Mouse (Mus musculus) erythroblast, adult 5-6 weeks (primary cell): Measurements from ENCODE around the gene Tspan9. TPM values are rescaled to one million over a fixed set of nuclear protein-coding genes. Genes with fewer than 3 reads are reported as not detected.

Source experiments
- ATAC-seq: replicated peaks from 2 replicates; pipeline ENCODE4 v1.8.0; 2016; ENCODE audit warnings: moderate number of reproducible peaks, mild to moderate bottlenecking, moderate TSS enrichment, inconsistent platforms; ENCODE audit not compliant: poor library complexity, low FRiP score, severe bottlenecking
- total RNA-seq, 2 experiments: library from RNA; stranded (forward) in 1 of 2; stranded (reverse) in 1 of 2; fragments of 150-400 nt in 1 of 2; fragments of 200-764, 138-1000 nt in 1 of 2; gene quantifications; 2 replicates each; pipeline versions ENCODE4 v1.2.3 to v1.2.4; 2015 to 2017; ENCODE audit warnings: low replicate concordance in 2 of 2

Gene Tspan9
- total RNA-seq (2015; ENCODE audit: low replicate concordance), result 0.63 TPM in 1 of 2 replicates, not detected in the other
- 0.26 and 0.56 TPM in 2 replicates for total RNA-seq (2017; ENCODE audit: low replicate concordance)

- 0 out of 2 replicates have a peak, but pooled peaks have one; percentile 25 for ATAC-seq
Measured at GRCm38 (mm10) chr6:128143390-128144020, at the start of gene Tspan9. TSS of gene Tspan9 (minus strand) at chr6:128143594.

GRCm38 (mm10) chr6:128183521-128183920 lies 40.1 kb upstream of the Tspan9 start:
- no peak for ATAC-seq

DNA sequence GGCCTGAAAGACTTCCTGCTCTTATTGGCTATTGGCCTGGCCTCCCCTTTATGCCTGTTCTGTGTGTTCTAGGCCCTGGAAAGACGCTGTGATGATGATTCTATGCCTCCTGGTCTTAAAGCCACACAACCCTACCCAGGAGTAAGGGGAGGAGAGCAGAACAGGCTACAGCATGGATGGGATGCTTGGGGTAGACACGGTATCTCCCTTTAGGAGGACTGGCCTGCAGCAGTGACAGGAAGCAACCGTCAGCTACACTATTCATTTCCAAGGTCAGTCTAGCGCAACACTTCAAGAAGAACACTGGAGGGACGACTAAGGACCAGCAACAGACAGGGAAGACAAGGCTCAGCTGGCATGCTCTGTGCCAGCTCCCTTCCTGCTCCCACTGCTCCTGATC lies 37.8 kb upstream of the Tspan9 start:
- ATAC-seq, result no peak

GRCm38 (mm10) chr6:128179651-128180050 lies 36.3 kb upstream of the Tspan9 start:
- no peak for ATAC-seq

DNA sequence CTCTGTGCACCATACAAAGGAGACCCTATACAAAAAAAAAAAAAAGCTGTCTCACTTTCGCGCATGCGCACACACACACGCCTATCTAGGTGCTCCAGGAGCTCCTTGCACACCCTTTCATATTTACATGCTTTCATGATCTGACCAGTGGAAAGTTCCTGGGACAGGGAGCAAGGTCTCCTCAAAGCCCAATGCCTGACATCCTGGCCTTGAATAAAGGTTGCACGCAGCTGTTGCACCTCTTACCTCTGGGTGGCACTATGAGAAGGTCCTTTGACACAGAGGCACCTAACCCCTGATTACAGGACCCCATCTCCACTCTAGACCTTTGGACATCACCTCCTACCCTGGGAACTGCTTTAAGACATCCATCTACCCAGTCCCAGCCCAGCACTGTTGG lies 35.9 kb upstream of the Tspan9 start:
- ATAC-seq, result no peak

DNA sequence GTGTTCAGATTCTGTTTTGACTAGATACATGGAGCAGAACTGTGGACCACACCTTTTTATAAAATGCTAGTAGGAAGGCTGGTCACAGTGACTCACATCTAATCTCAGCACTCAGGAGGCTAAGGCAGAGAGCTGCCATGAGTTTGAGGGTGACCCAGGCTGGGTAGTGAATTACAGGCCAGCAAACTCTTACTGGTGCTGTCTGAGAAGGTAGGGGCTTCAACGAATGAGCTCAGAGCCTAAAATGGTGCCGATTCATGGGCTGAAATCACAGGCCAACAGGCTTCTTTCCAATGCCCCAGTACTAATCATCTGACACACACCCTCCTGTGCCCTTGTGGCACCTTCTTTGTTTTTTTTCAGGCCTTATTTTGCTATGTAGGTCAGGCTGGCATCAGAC lies 35.3 kb upstream of the Tspan9 start:
- ATAC-seq, result no peak

DNA sequence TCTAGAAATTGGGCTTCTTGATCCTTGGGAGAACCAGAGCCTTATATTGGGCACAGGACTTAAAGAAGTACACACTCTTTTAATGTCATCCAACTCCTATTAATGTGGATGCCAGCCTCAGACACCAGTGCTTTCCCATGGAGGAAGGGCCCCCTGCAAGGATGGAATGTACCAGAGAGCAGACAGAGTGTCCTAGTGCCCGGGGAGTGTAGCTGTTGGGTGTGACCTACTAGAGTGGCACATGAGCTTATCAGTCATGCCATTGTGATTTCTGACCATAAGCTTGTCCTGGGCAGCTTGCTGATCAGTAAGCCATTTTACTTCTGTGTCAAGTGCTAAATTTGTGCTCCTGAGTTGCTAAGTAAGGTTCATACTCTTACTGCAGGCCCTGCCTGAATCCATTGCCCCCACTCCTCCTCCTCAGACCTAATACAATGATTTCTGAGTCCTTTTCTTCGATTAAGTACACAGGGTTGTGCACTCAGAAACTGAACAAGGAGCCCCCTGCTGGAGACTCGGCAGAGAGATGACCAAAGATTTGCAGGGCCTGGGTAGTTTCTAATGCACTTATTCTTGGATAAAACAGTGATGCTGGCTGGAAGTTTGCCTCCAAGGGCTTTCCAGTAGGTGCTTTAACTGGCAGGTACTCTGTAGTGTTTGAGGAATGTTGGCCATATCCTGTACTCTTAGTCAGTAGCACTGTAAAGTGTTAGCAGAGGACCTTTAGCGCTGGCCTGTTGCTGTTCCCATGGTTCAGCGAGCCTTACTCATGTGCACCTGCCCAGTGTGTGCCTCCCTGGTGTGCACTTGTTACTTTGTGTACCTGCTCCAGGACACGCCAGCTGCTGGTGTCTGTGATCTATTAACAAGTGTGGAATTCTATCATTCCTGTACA lies 25.6 kb upstream of the Tspan9 start:
- no peak for ATAC-seq

DNA sequence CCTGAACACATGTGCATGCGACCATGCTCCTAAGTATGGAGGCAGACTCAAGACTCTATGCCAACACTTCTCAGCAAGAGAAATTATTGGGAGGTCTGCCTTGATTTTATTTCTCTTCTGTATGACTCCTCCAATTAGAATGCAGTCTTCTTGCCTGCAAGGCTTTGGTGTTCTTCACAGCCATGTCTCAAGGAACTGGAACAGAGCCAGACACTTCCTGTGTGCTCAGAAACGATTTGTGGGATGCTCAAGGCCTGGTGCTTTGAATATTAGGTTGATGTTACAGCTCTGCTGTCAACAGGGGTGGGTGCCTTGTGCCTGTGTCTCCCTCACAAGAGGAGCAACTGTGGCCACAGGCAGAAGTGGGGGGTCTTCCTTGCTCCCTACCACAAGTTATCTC lies 22.2 kb upstream of the Tspan9 start:
- no peak for ATAC-seq

- ATAC-seq, result no peak
Measured at GRCm38 (mm10) chr6:128164632-128165031, 21.2 kb upstream of the Tspan9 start.

- ATAC-seq, result no peak
Measured at GRCm38 (mm10) chr6:128159092-128159491, 15.7 kb upstream of the Tspan9 start.

GRCm38 (mm10) chr6:128158031-128158430 lies 14.6 kb upstream of the Tspan9 start:
- ATAC-seq, result no peak

DNA sequence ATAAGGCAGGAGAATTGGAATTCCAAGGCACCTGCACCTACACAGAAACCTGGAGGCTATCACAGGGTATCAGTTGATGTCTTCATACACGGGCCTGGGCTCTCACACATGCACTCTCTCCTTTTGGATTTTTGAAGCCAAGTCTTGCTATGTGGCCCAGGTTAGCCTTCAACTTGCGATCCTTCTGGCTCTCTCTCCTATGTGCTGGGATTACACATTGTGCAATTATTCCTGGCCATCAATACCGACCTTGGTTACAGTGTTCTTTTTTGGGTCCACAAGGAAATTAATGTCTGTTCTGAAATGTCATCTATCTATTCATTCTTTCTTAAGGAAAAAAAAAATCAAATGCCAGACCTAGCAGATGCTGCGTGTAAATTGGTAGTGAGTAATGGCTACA lies 13.1 kb upstream of the Tspan9 start:
- no peak for ATAC-seq

DNA sequence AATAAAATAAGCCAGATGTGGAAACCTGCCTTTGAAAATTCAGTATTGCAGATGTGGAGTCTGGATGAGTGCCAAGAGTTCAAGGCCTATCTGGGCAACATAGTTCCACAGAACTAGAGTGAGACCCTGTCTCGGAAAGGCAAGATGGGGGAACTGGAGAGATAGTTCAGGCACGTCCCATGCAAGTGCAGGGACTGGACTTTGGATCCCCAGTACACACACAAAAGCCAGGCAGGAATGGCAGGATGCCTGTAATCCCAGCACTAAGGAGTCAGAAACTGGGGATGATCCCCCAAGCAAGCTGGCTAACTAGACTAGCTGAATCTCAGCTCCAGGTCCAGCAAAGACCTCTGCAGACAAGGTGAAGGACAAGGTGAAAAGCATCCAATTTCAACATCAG lies 12.5 kb upstream of the Tspan9 start:
- ATAC-seq, result no peak

DNA sequence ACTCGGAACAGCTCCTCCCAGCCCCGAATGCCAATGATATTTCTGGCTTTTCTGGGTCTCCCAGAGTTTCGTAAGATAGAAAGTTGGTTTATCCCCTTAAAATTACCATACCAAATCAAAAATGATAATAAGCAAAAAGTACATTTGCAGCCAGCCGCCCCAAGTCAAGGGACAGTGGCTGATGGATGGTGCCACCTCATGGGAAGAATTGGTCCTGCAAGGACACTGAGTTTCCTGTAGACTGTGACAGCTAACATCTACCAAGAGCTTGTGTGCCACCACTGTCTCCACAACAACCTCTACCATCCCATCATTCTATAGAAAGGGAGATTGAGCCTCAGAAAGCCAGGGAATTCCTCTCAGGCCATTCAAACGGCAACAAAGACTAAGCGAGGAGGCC lies 2.4 kb upstream of the Tspan9 start:
- no peak for ATAC-seq

- ATAC-seq, result no peak
Measured at GRCm38 (mm10) chr6:128142369-128143278, 770 bp downstream of the Tspan9 start.

DNA sequence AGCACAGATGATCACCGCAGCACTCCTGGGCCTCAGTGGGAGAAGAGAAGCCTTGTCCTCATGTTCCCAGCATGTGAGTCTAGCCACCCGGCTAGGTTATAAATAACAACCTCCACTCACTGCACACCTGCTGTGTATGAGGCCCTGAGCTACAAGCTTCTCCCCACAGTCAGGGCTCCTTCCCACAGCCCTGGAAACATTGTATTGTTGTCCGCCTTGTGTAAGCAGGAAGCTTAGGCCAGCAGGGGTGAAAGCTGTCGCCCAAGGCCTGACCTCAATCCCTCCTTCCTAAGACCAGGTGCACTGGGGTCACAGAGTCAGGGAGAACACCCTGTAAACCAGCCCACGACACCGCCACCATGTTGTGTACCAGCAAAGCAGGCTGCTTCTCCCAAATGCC lies 2.7 kb downstream of the Tspan9 start:
- ATAC-seq, result no peak

DNA sequence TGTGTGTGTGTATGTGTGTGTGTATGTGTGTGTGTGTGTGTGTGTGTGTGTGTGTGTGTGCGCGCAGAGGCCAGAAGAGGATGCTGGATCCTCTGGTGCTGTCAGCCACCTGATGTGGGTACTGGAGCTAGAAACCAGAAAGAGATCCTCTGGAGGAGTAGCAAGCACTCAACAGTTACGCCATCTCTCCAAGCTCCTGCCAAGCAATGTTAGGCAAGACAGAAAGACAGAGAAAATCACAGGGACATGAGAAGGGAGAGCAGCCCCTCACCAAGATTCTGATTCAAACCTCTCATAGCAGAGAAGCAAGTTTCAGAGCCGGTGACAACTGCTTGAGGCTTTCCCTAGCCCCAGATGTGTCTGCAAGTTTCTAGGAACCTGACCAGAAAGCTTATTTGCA lies 5.5 kb downstream of the Tspan9 start:
- no peak for ATAC-seq

DNA sequence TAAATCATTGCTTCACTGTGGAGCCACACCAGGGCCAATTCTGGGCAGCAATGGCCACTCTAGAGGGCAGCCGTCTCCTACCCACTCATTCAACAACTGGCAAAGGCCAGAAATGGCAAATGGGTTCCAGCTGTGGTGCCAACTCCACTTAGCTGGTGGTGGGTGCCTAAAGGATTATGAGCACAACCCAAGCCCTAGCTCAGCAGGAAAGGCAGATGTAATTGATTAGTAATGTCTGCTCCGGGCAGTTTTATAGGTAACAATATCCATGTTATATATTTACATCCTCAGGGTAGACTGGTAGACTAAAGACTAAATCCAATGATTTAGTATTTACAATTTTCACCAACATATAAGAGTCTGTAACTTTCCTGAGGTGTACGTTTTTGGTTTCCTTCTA lies 6.7 kb downstream of the Tspan9 start:
- no peak for ATAC-seq

DNA sequence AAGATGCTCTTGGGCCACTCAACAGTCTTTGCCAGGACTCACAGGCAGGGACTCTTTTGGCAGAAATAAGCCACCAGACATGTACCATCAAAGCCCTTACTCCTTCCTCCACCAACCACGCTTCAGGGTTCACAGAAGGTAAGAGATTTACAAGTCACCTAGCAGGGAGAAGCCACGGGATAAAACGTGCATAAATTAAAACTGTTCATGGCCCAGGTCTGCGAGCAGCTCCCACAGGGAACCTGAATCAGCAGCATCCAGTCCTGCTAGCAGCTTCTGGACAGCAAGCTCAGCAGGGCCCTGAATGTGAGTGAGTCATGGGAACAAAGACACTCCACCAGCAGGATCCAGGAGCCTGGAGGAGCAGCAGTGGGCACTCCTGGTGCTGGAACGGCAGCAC lies 7.9 kb downstream of the Tspan9 start:
- ATAC-seq, result no peak

DNA sequence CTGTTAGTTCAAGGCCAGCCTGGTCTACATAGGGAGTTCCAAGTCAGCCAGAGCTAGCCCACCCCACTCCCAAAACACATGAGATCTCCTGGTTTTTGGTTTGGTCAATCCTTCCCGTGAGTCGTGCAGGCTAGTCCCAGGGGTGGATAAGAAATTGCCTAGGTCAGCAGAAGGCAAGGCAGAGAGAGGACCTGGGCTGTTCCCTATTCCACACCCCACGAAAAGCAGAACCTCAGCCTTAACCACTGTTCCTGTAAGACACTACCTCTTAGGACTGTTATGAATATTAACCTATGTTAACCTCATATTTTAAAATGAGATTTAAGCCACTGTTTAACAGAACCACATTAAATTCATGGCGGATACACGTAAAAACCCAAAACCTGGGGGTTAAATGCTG lies 8.4 kb downstream of the Tspan9 start:
- ATAC-seq, result no peak
